Mouse (Mus musculus) lung, embryonic 16.5 days (tissue): ENCODE measurements around the gene Pms2. TPM values are rescaled to one million over a fixed set of nuclear protein-coding genes. Genes with fewer than 3 reads are reported as not detected.

Experiments
- ATAC-seq: fragments of 200-750 bp; cut with Nextera tagmentation; 2 replicates; pipeline ENCODE4 v1.8.0; 2017; ENCODE audit warnings: low read depth, mild to moderate bottlenecking, moderate library complexity
- H3K27ac ChIP-seq: fragments of 300-500 bp; sonication (generic); 2 replicates; pipeline ENCODE4 v1.5.1; 2014; ENCODE audit warnings: mild to moderate bottlenecking, control low read depth, low read length
- H3K27me3 ChIP-seq: fragments of 300-500 bp; sonication (generic); 2 replicates; pipeline ENCODE4 v1.6.1; 2014; ENCODE audit warnings: low read depth, low read length, mixed read lengths; ENCODE audit not compliant: control insufficient read depth, insufficient read depth
- H3K36me3 ChIP-seq: fragments of 300-500 bp; sonication (generic); 2 replicates; pipeline ENCODE4 v1.6.1; 2014; ENCODE audit warnings: low read length; ENCODE audit not compliant: control insufficient read depth, insufficient read depth
- H3K4me1 ChIP-seq: fragments of 300-500 bp; sonication (generic); replicated peaks from 2 replicates; pipeline ENCODE4 v1.6.1; 2014; ENCODE audit warnings: low read length, mixed read lengths; ENCODE audit not compliant: control insufficient read depth, insufficient read depth
- H3K4me2 ChIP-seq: fragments of 300-500 bp; sonication (generic); 2 replicates; pipeline ENCODE4 v1.6.1; 2014; ENCODE audit warnings: low read depth, low read length, control low read depth
- H3K4me3 ChIP-seq: fragments of 300-500 bp; sonication (generic); 2 replicates; pipeline ENCODE4 v1.5.1; 2014; ENCODE audit warnings: mild to moderate bottlenecking, low read length, control low read depth
- H3K9ac ChIP-seq: fragments of 300-500 bp; sonication (generic); 2 replicates; pipeline ENCODE4 v1.6.1; 2014; ENCODE audit warnings: low read length, control low read depth
- H3K9me3 ChIP-seq: fragments of 300-500 bp; sonication (generic); 2 replicates; pipeline ENCODE4 v1.6.1; 2016; ENCODE audit warnings: low read length; ENCODE audit not compliant: control insufficient read depth
- WGBS: fragments of 180-500 bp; shearing (Covaris S2); extraction: QIAGEN DNeasy Blood & Tissue Kit; methylation state at CpG from one replicate; pipeline ENCODE4 v1.1.7; 2014; 5-methylcytosine and 5-hydroxymethylcytosine counted together
- polyA plus RNA-seq: library from polyadenylated mRNA; unstranded; fragments of >200 nt; fragmentation: Nextera tagmentation; extraction: Ambion mirVana; gene quantifications from 2 replicates; pipeline ENCODE4 v1.2.1, GENCODE M21; 2015

The Pms2 gene
- polyA plus RNA-seq, 1 experiment from 2014 or later: 25.9 TPM

DNA sequence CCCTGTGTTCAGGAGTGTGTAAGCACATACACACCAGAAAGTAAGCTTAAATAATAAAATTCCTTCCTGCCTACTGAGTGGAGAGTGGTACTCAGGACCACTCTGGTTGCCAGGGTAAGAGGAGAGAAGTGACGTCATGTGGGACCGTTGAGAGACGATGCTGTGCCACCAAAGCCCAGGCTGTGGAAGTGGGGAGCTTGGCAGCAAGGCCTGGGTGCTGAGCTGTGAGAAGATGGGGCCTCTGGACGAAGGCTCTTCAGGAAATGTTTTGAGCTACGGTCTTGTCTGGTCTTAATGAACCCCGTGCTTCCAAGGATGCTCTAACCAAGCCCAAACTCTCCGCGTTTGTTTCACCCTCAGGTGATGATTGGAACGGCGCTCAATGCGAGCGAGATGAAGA is 20.9 kb downstream of the Pms2 start:
- Histone ChIP-seq H3K4me3 (no peak overlapping the region), H3K9ac (no peak overlapping the region), H3K36me3 (peaks cover 26% of the 10 kb centered on the region), H3K27me3 (no peaks in the 10 kb centered on the region), H3K27ac (no peak overlapping the region), H3K9me3 (no peaks in the 10 kb centered on the region), H3K4me2 (no peak overlapping the region), H3K4me1 (no peaks in the 10 kb centered on the region)
- no peak for ATAC-seq
- 86% methylated on average over 12 of the region's 12 CpGs for WGBS

- Histone ChIP-seq H3K4me2 (no peak overlapping the region), H3K4me1 (no peaks in the 10 kb centered on the region), H3K36me3 (peaks cover 24% of the 10 kb centered on the region), H3K4me3 (no peak overlapping the region), H3K27me3 (no peaks in the 10 kb centered on the region), H3K27ac (no peak overlapping the region), H3K9me3 (no peaks in the 10 kb centered on the region), H3K9ac (no peak overlapping the region)
- 0 out of 2 replicates have a peak, but pooled peaks have one; percentile 15 for ATAC-seq
- 85% methylated on average over 6 of the region's 6 CpGs for whole genome bisulfite sequencing
Observed at GRCm38 (mm10) chr5:143931863-143932580, 22.3 kb downstream of the Pms2 start.

GRCm38 (mm10) chr5:143932831-143933230 is 23.1 kb downstream of the Pms2 start, which contains the start of gene Rsph10b:
Gene Rsph10b (plus strand): TSS chr5:143933035.
- no peaks in the 10 kb centered on the region for H3K27me3 ChIP-seq
- 20% methylated on average over 8 of the region's 8 CpGs for WGBS

DNA sequence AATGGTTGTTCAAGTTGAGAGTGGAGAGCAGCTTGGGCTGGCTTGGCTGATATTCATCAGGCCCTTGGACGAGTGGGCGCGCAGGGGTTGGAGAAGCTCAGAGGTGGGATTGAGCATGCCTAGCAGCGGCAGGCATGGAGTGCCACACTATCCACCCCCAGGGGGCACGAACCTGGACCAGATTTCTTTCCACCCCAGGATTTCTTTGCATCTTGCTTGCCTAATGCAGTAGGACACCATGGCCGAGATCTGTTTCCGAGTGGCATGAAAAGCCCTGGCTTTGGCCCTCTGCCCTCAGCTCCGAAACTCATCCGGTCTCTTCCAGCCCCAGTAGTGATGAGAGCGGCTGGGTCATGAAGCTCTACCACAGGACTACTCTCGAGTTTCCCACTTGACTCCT is 23.6 kb downstream of the Pms2 start:
- Histone ChIP-seq H3K4me1 (no peaks in the 10 kb centered on the region), H3K36me3 (peaks cover 19% of the 10 kb centered on the region), H3K9me3 (no peaks in the 10 kb centered on the region), H3K27ac (no peak overlapping the region), H3K4me2 (no peak overlapping the region), H3K27me3 (no peaks in the 10 kb centered on the region), H3K4me3 (no peak overlapping the region), H3K9ac (no peak overlapping the region)
- ATAC-seq: no peak
- 83% methylated on average over 11 of the region's 11 CpGs for WGBS

More at GRCm38 (mm10) chr5:143932831-143933230, 23.1 kb downstream of the Pms2 start, which contains the start of gene Rsph10b:
- H3K4me1 ChIP-seq: no peaks in the 10 kb centered on the region
- H3K9ac ChIP-seq: no peak within 1 kb of the TSS
- peak; percentile 45; the same call in 1 of the 2 replicates for ATAC-seq
- H3K4me2 ChIP-seq: no peak within 1 kb of the TSS
- peaks cover 24% of the 10 kb centered on the region for H3K36me3 ChIP-seq
- no peak within 1 kb of the TSS for H3K27ac ChIP-seq
- H3K4me3 ChIP-seq: no peak within 1 kb of the TSS
- no peaks in the 10 kb centered on the region for H3K9me3 ChIP-seq

- Histone ChIP-seq H3K4me3 (no peak overlapping the region), H3K4me1 (no peaks in the 10 kb centered on the region), H3K4me2 (no peak overlapping the region), H3K27ac (no peak overlapping the region), H3K9me3 (no peaks in the 10 kb centered on the region), H3K9ac (no peak overlapping the region), H3K36me3 (peaks cover 17% of the 10 kb centered on the region), H3K27me3 (no peaks in the 10 kb centered on the region)
- ATAC-seq: no peak
- 70% methylated on average over 1 of the region's 1 CpGs for WGBS
Observed at GRCm38 (mm10) chr5:143933875-143934274, 24.1 kb downstream of the Pms2 start.

GRCm38 (mm10) chr5:143936156-143936555 is 26.4 kb downstream of the Pms2 start:
- no peak overlapping the region for H3K4me2 ChIP-seq
- H3K4me3 ChIP-seq: no peak overlapping the region
- peaks cover 3% of the 10 kb centered on the region for H3K36me3 ChIP-seq
- no peak overlapping the region for H3K9ac ChIP-seq
- no peaks in the 10 kb centered on the region for H3K27me3 ChIP-seq
- H3K27ac ChIP-seq: no peak overlapping the region
- ATAC-seq: no peak
- H3K4me1 ChIP-seq: no peaks in the 10 kb centered on the region
- WGBS: 84% methylated on average over 9 of the region's 9 CpGs
- H3K9me3 ChIP-seq: no peaks in the 10 kb centered on the region

DNA sequence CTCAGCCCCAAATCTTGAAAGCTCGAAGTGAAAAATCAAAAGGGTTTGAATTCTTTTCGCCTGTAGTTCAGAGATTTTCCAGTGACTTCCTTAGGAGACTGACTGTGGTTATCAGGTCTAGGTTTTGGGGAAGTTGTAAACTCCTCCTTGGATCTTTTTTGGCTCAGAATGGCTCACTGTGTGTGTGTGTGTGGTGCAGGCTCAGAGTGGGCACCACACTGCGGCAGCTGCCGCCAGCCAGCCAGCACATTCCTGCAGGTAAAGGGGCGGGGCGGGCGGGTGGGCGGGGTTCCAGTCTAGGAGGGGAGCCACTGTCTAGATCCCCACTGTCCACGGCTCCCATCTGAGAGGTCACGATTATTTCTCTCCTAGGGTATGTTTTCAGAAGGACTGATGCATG is 31.8 kb downstream of the Pms2 start:
- peak; percentile 41; the same call in 1 of the 2 replicates for ATAC-seq
- no peak overlapping the region for H3K9ac ChIP-seq
- H3K4me3 ChIP-seq: no peak overlapping the region
- H3K4me1 ChIP-seq: no peaks in the 10 kb centered on the region
- H3K27ac ChIP-seq: no peak overlapping the region
- WGBS: 9% methylated on average over 10 of the region's 10 CpGs
- H3K36me3 ChIP-seq: no peaks in the 10 kb centered on the region
- peak overlapping the region; percentile 26; the same call in 1 of the 2 replicates for H3K4me2 ChIP-seq
- H3K27me3 ChIP-seq: no peaks in the 10 kb centered on the region
- no peaks in the 10 kb centered on the region for H3K9me3 ChIP-seq

DNA sequence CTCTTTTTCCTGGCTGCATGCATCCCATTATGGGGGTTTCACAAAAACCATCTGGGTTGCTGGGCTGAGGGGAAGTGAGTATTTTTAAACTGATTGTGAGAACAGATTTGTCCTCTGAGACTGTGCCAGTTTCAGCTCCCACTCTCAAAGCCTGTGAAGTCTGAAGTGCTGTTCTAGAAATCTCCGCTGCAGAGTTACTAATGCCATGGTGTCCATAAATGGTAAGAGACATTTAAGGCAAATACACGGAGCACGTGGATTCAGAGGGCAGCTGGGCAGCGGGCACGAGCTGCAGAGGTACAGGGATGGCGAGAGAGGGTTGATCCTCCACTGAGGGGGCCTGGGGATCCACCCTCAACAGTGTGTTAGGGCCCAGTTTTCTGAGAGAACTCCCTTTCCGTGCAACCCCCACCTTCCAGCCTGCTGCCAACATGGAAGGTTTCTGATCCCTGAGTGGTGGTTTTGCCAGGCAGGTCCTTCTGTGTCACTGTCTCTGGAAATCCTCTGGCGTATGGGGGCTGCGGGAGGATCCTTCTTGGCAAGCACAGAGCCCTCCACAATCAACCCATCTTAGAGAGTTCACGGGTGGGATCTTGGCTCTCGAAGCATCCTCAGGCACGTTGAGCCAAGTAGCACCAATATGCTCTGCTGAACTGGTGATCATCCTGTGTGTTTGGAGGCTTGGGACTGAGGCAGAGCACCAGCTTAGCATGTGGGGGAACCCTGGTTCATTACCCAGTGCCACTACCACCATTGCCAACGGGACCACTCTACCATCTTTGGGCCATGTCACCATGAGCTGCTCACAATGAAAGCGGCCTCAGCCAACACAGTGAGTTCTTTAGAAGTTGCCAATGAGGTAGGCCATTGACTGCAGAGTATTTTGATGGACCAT is 33.7 kb downstream of the Pms2 start:
- H3K9ac ChIP-seq: no peak overlapping the region
- ATAC-seq: no peak
- WGBS: 82% methylated on average over 14 of the region's 14 CpGs
- H3K27me3 ChIP-seq: no peaks in the 10 kb centered on the region
- no peak overlapping the region for H3K4me2 ChIP-seq
- H3K4me3 ChIP-seq: no peak overlapping the region
- no peak overlapping the region for H3K27ac ChIP-seq
- no peaks in the 10 kb centered on the region for H3K9me3 ChIP-seq
- H3K36me3 ChIP-seq: no peaks in the 10 kb centered on the region
- no peaks in the 10 kb centered on the region for H3K4me1 ChIP-seq

GRCm38 (mm10) chr5:143948361-143948760 is 38.6 kb downstream of the Pms2 start:
- 88% methylated on average over 12 of the region's 12 CpGs for WGBS
- no peak for ATAC-seq

More at GRCm38 (mm10) chr5:143948361-143948760, 38.6 kb downstream of the Pms2 start:
- Histone ChIP-seq H3K9me3 (no peaks in the 10 kb centered on the region), H3K4me2 (no peak overlapping the region), H3K4me1 (no peaks in the 10 kb centered on the region), H3K36me3 (no peaks in the 10 kb centered on the region), H3K9ac (no peak overlapping the region), H3K27me3 (no peaks in the 10 kb centered on the region), H3K4me3 (no peak overlapping the region), H3K27ac (no peak overlapping the region)
